Mouse (Mus musculus): ENCODE measurements at regions not wholly inside any gene's neighbourhood (a gene's known extent, or its start where the extent isn't known, plus 50 kb on each side); places are given as distances from the start of the nearest gene placed in this dataset.

DNA sequence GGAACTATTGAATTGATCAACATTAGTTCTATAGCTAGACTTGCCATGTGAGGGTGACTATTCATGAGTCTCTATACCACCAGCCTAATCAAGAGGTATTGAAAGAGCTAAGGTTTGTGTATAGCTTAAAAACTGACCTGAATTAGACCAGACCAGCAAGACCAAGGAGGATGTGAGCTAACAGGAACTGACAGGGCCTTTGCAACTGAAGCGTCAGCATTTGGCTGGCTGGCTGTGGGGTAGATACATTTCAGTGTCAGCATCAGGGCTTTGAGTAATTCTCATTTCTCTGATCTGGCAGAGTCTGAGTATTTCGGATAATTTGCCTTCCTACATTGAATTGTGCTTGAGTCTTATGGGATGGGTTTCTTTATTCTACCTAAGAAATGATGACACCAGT is 152.8 kb upstream of the Zeb2 start:
- TF ChIP-seq ZKSCAN1 (IDR thresholded peaks at IDR 0.05; ENCODE audit: low read depth, low read length): no peak
- no peak for TF ChIP-seq CTCF (IDR thresholded peaks at IDR 0.05 in 2 of 3, conservative IDR thresholded peaks at IDR 0.05 in 1 of 3; ENCODE audit: control insufficient read depth in 1 of 3, insufficient read depth in 1 of 3, low read depth in 2 of 3, low read length in 3 of 3, poor library complexity in 1 of 3, severe bottlenecking in 1 of 3)
- no peak for TF ChIP-seq EP300 (IDR thresholded peaks at IDR 0.05; ENCODE audit: low read depth in 1 of 2, low read length in 2 of 2)
- TF ChIP-seq POLR2AphosphoS2 (IDR thresholded peaks at IDR 0.05; ENCODE audit: low read length): no peak
- TF ChIP-seq MAZ (IDR thresholded peaks at IDR 0.05; ENCODE audit: low read depth, low read length): no peak
- no peak for TF ChIP-seq POLR2A (IDR thresholded peaks at IDR 0.05; ENCODE audit: control insufficient read depth in 1 of 2, insufficient read depth in 1 of 2, low read depth in 1 of 2, low read length in 2 of 2, poor library complexity in 1 of 2)
- TF ChIP-seq NRF1 (IDR thresholded peaks at IDR 0.05; ENCODE audit: insufficient read depth, low read depth, low read length, poor library complexity, severe bottlenecking): no peak
- TF ChIP-seq MAFK (IDR thresholded peaks at IDR 0.05; ENCODE audit: borderline replicate concordance, low read depth, low read length): no peak
- TF ChIP-seq E2F4 (IDR thresholded peaks at IDR 0.05; ENCODE audit: borderline replicate concordance, low read depth, low read length): no peak
- TF ChIP-seq TAL1 (IDR thresholded peaks at IDR 0.05; ENCODE audit: low read length): no peak
- no peak for TF ChIP-seq RCOR1 (IDR thresholded peaks at IDR 0.05; ENCODE audit: low read depth, low read length)
- no peak for TF ChIP-seq HCFC1 (IDR thresholded peaks at IDR 0.05; ENCODE audit: low read depth, low read length)
